Mouse (Mus musculus) effector memory CD4-positive, alpha-beta T cell, adult 7 months (primary cell): Measurements from ENCODE around the gene Plekho1. TPM values are rescaled to one million over a fixed set of nuclear protein-coding genes. Genes with fewer than 3 reads are reported as not detected.

Experiments
- polyA plus RNA-seq: library from polyadenylated mRNA; unstranded; fragments of 100-300 nt; shearing (Covaris generic); gene quantifications from one replicate; pipeline ENCODE4 v1.2.1, GENCODE M21; 2017

Gene Plekho1
- 4.8 TPM for polyA plus RNA-seq

GRCm38 (mm10) chr3:95995802-95996428 is at the start of gene Plekho1:
Plekho1 (minus strand) TSS chr3:95996001.

Other genes with a start within 250 kb of the Plekho1 start
- 45.4 TPM for gene Tars2, start 235.8 kb downstream of the Plekho1 start, polyA plus RNA-seq
- gene Rprd2, start 177.1 kb downstream of the Plekho1 start, polyA plus RNA-seq: 43.6 TPM
- 40.3 TPM for gene Prpf3, start 140.1 kb downstream of the Plekho1 start, polyA plus RNA-seq
- 120 TPM for gene Mrps21, start 124.5 kb downstream of the Plekho1 start, polyA plus RNA-seq
- 11.1 TPM for gene Ciart, start 113.8 kb downstream of the Plekho1 start, polyA plus RNA-seq
- not detected for gene BC028528, start 104.0 kb downstream of the Plekho1 start, polyA plus RNA-seq
- gene Aph1a, start 102.0 kb downstream of the Plekho1 start, polyA plus RNA-seq: 34.3 TPM
- not detected for gene Car14, start 91.3 kb downstream of the Plekho1 start, polyA plus RNA-seq
- 199 TPM for gene Anp32e, start 66.8 kb downstream of the Plekho1 start, polyA plus RNA-seq
- gene Vps45, start 62.5 kb upstream of the Plekho1 start, polyA plus RNA-seq: 19.4 TPM
- gene Otud7b, start 108.5 kb upstream of the Plekho1 start, polyA plus RNA-seq: 12.6 TPM
- 0.37 TPM for gene Mtmr11, start 166.0 kb upstream of the Plekho1 start, polyA plus RNA-seq
- gene Sf3b4, start 176.3 kb upstream of the Plekho1 start, polyA plus RNA-seq: 123 TPM
- 0.40 TPM for gene Sv2a, start 185.2 kb upstream of the Plekho1 start, polyA plus RNA-seq
- gene Bola1, start 223.7 kb upstream of the Plekho1 start, polyA plus RNA-seq: 7.2 TPM
- 1.2 TPM for gene Hist2h2ab, start 223.9 kb upstream of the Plekho1 start, polyA plus RNA-seq
- gene Hist2h2ac, start 224.9 kb upstream of the Plekho1 start, polyA plus RNA-seq: 9.3 TPM
- 1.2 TPM for gene Hist2h2be, start 225.1 kb upstream of the Plekho1 start, polyA plus RNA-seq
- gene Hist2h3c2, start 243.1 kb upstream of the Plekho1 start, polyA plus RNA-seq: not detected
- 35.5 TPM for gene Hist2h2aa2, start 244.3 kb upstream of the Plekho1 start, polyA plus RNA-seq
- not detected for gene Hist2h2aa1, start 249.5 kb upstream of the Plekho1 start, polyA plus RNA-seq